Mouse (Mus musculus) liver, embryonic 15.5 days (tissue): ENCODE data around the gene Ankrd52. TPM values are rescaled to one million over a fixed set of nuclear protein-coding genes. Genes with fewer than 3 reads are reported as not detected.
"Not testable (repeated sequence)": the region's sequence is repeated elsewhere in the genome, so short reads cannot be mapped to it uniquely, and the experiment has no call there.

ENCODE experiments used
- ATAC-seq: fragments of 200-750 bp; cut with Nextera tagmentation; 2 replicates; pipeline ENCODE4 v1.8.0; 2017; ENCODE audit warnings: moderate number of reproducible peaks, mild to moderate bottlenecking, moderate library complexity; ENCODE audit not compliant: insufficient read depth
- H3K27ac ChIP-seq: fragments of 300-500 bp; sonication (generic); replicated peaks from 2 replicates; pipeline ENCODE4 v1.5.1; 2015; ENCODE audit warnings: mild to moderate bottlenecking, inconsistent platforms
- H3K27me3 ChIP-seq: fragments of 300-500 bp; sonication (generic); 2 replicates; pipeline ENCODE4 v1.6.1; 2015; ENCODE audit warnings: mild to moderate bottlenecking, inconsistent platforms
- H3K36me3 ChIP-seq: fragments of 300-500 bp; sonication (generic); replicated peaks from 2 replicates; pipeline ENCODE4 v1.6.1; 2015; ENCODE audit warnings: moderate library complexity, mild to moderate bottlenecking, inconsistent platforms
- H3K4me1 ChIP-seq: fragments of 300-500 bp; sonication (generic); replicated peaks from 2 replicates; pipeline ENCODE4 v1.6.1; 2015; ENCODE audit warnings: inconsistent platforms
- H3K4me2 ChIP-seq: fragments of 300-500 bp; sonication (generic); 2 replicates; pipeline ENCODE4 v1.6.1; 2015; ENCODE audit warnings: moderate library complexity, mild to moderate bottlenecking, inconsistent platforms
- H3K4me3 ChIP-seq: fragments of 300-500 bp; sonication (generic); replicated peaks from 2 replicates; pipeline ENCODE4 v1.5.1; 2015; ENCODE audit warnings: mild to moderate bottlenecking, inconsistent platforms
- H3K9ac ChIP-seq: fragments of 300-500 bp; sonication (generic); 2 replicates; pipeline ENCODE4 v1.6.1; 2015; ENCODE audit warnings: moderate library complexity, mild to moderate bottlenecking, inconsistent platforms
- H3K9me3 ChIP-seq: fragments of 300-500 bp; sonication (generic); replicated peaks from 2 replicates; pipeline ENCODE4 v1.6.1; 2016; ENCODE audit warnings: inconsistent platforms
- WGBS: fragments of 180-500 bp; shearing (Covaris S2); methylation state at CpG from one replicate; pipeline ENCODE4 v1.1.7; 2015; ENCODE audit warnings: mixed read lengths; ENCODE audit not compliant: insufficient replicate concordance; 5-methylcytosine and 5-hydroxymethylcytosine counted together
- polyA plus RNA-seq: library from polyadenylated mRNA; unstranded; fragments of >200 nt; fragmentation: Nextera tagmentation; extraction: Ambion mirVana; gene quantifications from 2 replicates; pipeline ENCODE4 v1.2.1, GENCODE M21; 2015

The Ankrd52 gene
- polyA plus RNA-seq: 4.9 and 5.6 TPM in 2 replicates

GRCm38 (mm10) chr10:128376455-128377211 is at the start of gene Ankrd52:
Ankrd52 (plus strand) TSS chr10:128377115.
- Histone ChIP-seq H3K9ac (peak within 1 kb of the TSS; percentile 92), H3K9me3 (no peaks in the 10 kb centered on the region), H3K4me3 (peak within 1 kb of the TSS; percentile 87), H3K27me3 (no peaks in the 10 kb centered on the region), H3K27ac (peak within 1 kb of the TSS; percentile 85), H3K36me3 (peaks cover 22% of the 10 kb centered on the region), H3K4me1 (peaks cover 52% of the 10 kb centered on the region), H3K4me2 (peak within 1 kb of the TSS; percentile 98)
- WGBS: 1% methylated on average over 61 of the region's 73 CpGs
- ATAC-seq: peak; percentile 93

- WGBS: 72% methylated on average over 10 of the region's 10 CpGs
- H3K4me2 ChIP-seq: no peak overlapping the region
- peaks cover 25% of the 10 kb centered on the region for H3K36me3 ChIP-seq
- no peak overlapping the region for H3K4me3 ChIP-seq
- peaks cover 23% of the 10 kb centered on the region for H3K4me1 ChIP-seq
- no peaks in the 10 kb centered on the region for H3K9me3 ChIP-seq
- H3K27ac ChIP-seq: no peak overlapping the region
- H3K9ac ChIP-seq: no peak overlapping the region
- ATAC-seq: no peak
- H3K27me3 ChIP-seq: no peaks in the 10 kb centered on the region
Observed at GRCm38 (mm10) chr10:128327610-128328009, 49.3 kb upstream of the Ankrd52 start.

GRCm38 (mm10) chr10:128332358-128333249 is 44.3 kb upstream of the Ankrd52 start:
- not testable (repeated sequence) for H3K27me3 ChIP-seq, H3K4me3 ChIP-seq, H3K9ac ChIP-seq, H3K4me2 ChIP-seq, H3K36me3 ChIP-seq, ATAC-seq, H3K9me3 ChIP-seq, H3K27ac ChIP-seq
- 62% methylated on average over 6 of the region's 6 CpGs for WGBS
- peaks cover 39% of the 10 kb centered on the region for H3K4me1 ChIP-seq

- ATAC-seq: no peak
- Histone ChIP-seq H3K36me3 (peaks cover 13% of the 10 kb centered on the region; the same call in 1 of the 2 replicates), H3K9ac (no peak overlapping the region), H3K27me3 (no peaks in the 10 kb centered on the region), H3K9me3 (no peaks in the 10 kb centered on the region), H3K4me3 (no peak overlapping the region), H3K4me2 (peak overlapping the region; percentile 85), H3K27ac (peak overlapping the region; percentile 97), H3K4me1 (peaks cover 65% of the 10 kb centered on the region)
- WGBS: under 1% methylated on average over 4 of the region's 4 CpGs
Observed at GRCm38 (mm10) chr10:128335582-128335981, 41.3 kb upstream of the Ankrd52 start.

GRCm38 (mm10) chr10:128336195-128336594 is 40.7 kb upstream of the Ankrd52 start:
- WGBS: 61% methylated on average over 3 of the region's 3 CpGs
- Histone ChIP-seq H3K27ac (peak overlapping the region; percentile 97), H3K9me3 (no peaks in the 10 kb centered on the region), H3K9ac (peak overlapping the region; percentile 61), H3K4me2 (peak overlapping the region; percentile 85), H3K27me3 (no peaks in the 10 kb centered on the region), H3K4me3 (peak overlapping the region; percentile 79; the same call in 1 of the 2 replicates), H3K4me1 (peaks cover 72% of the 10 kb centered on the region), H3K36me3 (peaks cover 17% of the 10 kb centered on the region)
- ATAC-seq: no peak

- 32% methylated on average over 3 of the region's 3 CpGs for WGBS
- peak overlapping the region; percentile 85 for H3K4me2 ChIP-seq
- H3K9me3 ChIP-seq: no peaks in the 10 kb centered on the region
- H3K4me3 ChIP-seq: peak overlapping the region; percentile 79
- peaks cover 21% of the 10 kb centered on the region for H3K36me3 ChIP-seq
- H3K9ac ChIP-seq: peak overlapping the region; percentile 61
- H3K27me3 ChIP-seq: no peaks in the 10 kb centered on the region
- peak overlapping the region; percentile 97 for H3K27ac ChIP-seq
- H3K4me1 ChIP-seq: peaks cover 73% of the 10 kb centered on the region
- peak; percentile 32 for ATAC-seq
Observed at GRCm38 (mm10) chr10:128336597-128336996, 40.3 kb upstream of the Ankrd52 start.

GRCm38 (mm10) chr10:128337306-128338181 is 39.4 kb upstream of the Ankrd52 start, which contains the start of gene Cs:
Cs (plus strand) TSS chr10:128337734.
- peak within 1 kb of the TSS; percentile 85 for H3K4me2 ChIP-seq
- peak within 1 kb of the TSS; percentile 97 for H3K27ac ChIP-seq
- H3K27me3 ChIP-seq: no peaks in the 10 kb centered on the region
- no peaks in the 10 kb centered on the region for H3K9me3 ChIP-seq
- peaks cover 77% of the 10 kb centered on the region for H3K4me1 ChIP-seq
- peaks cover 24% of the 10 kb centered on the region for H3K36me3 ChIP-seq
- ATAC-seq: peak; percentile 90
- peak within 1 kb of the TSS; percentile 79 for H3K4me3 ChIP-seq
- peak within 1 kb of the TSS; percentile 87 for H3K9ac ChIP-seq
- under 1% methylated on average over 61 of the region's 61 CpGs for WGBS

- peak overlapping the region; percentile 79 for H3K4me3 ChIP-seq
- peak overlapping the region; percentile 97 for H3K27ac ChIP-seq
- H3K9me3 ChIP-seq: no peaks in the 10 kb centered on the region
- no peaks in the 10 kb centered on the region for H3K27me3 ChIP-seq
- peak overlapping the region; percentile 87 for H3K9ac ChIP-seq
- peaks cover 28% of the 10 kb centered on the region for H3K36me3 ChIP-seq
- 8% methylated on average over 5 of the region's 5 CpGs for WGBS
- ATAC-seq: 0 out of 2 replicates have a peak, but pooled peaks have one; percentile 4
- peak overlapping the region; percentile 85 for H3K4me2 ChIP-seq
- H3K4me1 ChIP-seq: peaks cover 85% of the 10 kb centered on the region
Observed at GRCm38 (mm10) chr10:128338415-128338814, 38.5 kb upstream of the Ankrd52 start.

- no peak for ATAC-seq
- WGBS: 52% methylated on average over 2 of the region's 2 CpGs
- Histone ChIP-seq H3K4me1 (peaks cover 90% of the 10 kb centered on the region), H3K27ac (peak overlapping the region; percentile 97), H3K27me3 (no peaks in the 10 kb centered on the region), H3K36me3 (peaks cover 28% of the 10 kb centered on the region), H3K9me3 (no peaks in the 10 kb centered on the region), H3K9ac (peak overlapping the region; percentile 87), H3K4me3 (peak overlapping the region; percentile 79), H3K4me2 (peak overlapping the region; percentile 85)
Observed at GRCm38 (mm10) chr10:128338948-128339347, 38.0 kb upstream of the Ankrd52 start.

- no peak for ATAC-seq
- Histone ChIP-seq H3K27me3 (no peaks in the 10 kb centered on the region), H3K27ac (0 out of 2 replicates have a peak overlapping the region, but pooled peaks have one; percentile 97), H3K9ac (no peak overlapping the region), H3K9me3 (no peaks in the 10 kb centered on the region), H3K4me3 (no peak overlapping the region), H3K4me1 (peaks cover 91% of the 10 kb centered on the region), H3K4me2 (peak overlapping the region; percentile 85), H3K36me3 (peaks cover 28% of the 10 kb centered on the region)
- 39% methylated on average over 2 of the region's 2 CpGs for WGBS
Observed at GRCm38 (mm10) chr10:128340257-128340656, 36.7 kb upstream of the Ankrd52 start.
